Mouse (Mus musculus) heart, postnatal 0 days (tissue): ENCODE data around the gene Asic1. TPM values are rescaled to one million over a fixed set of nuclear protein-coding genes. Genes with fewer than 3 reads are reported as not detected.

Experiments
- ATAC-seq: fragments of 200-750 bp; cut with Nextera tagmentation; 2 replicates; pipeline ENCODE4 v1.8.0; 2017; ENCODE audit warnings: low read depth, moderate number of reproducible peaks, moderate library complexity; ENCODE audit not compliant: insufficient read depth
- DNase-seq: peaks from one replicate; pipeline ENCODE4 v3.0.0-alpha.2; 2016; ENCODE audit warnings: low spot score
- H3K27ac ChIP-seq: fragments of 300-500 bp; sonication (generic); 2 replicates; pipeline ENCODE4 v1.5.1; 2014; ENCODE audit warnings: low read depth, mild to moderate bottlenecking
- H3K27me3 ChIP-seq: fragments of 300-500 bp; sonication (generic); 2 replicates; pipeline ENCODE4 v1.6.1; 2014; ENCODE audit warnings: low read length, mixed read lengths; ENCODE audit not compliant: control insufficient read depth, insufficient read depth
- H3K36me3 ChIP-seq: fragments of 300-500 bp; sonication (generic); replicated peaks from 2 replicates; pipeline ENCODE4 v1.6.1; 2014; ENCODE audit warnings: low read length, mixed read lengths; ENCODE audit not compliant: control insufficient read depth, insufficient read depth
- H3K4me1 ChIP-seq: fragments of 300-500 bp; sonication (generic); 2 replicates; pipeline ENCODE4 v1.6.1; 2014; ENCODE audit warnings: antibody characterized with exemption; ENCODE audit not compliant: control insufficient read depth, insufficient read depth
- H3K4me2 ChIP-seq: fragments of 300-500 bp; sonication (generic); 2 replicates; pipeline ENCODE4 v1.6.1; 2014; ENCODE audit warnings: low read depth, mild to moderate bottlenecking, low read length, moderate library complexity
- H3K4me3 ChIP-seq: fragments of 300-500 bp; sonication (generic); 2 replicates; pipeline ENCODE4 v1.5.1; 2014; ENCODE audit warnings: low read depth, low read length
- H3K9ac ChIP-seq: fragments of 300-500 bp; sonication (generic); replicated peaks from 2 replicates; pipeline ENCODE4 v1.6.1; 2014; ENCODE audit warnings: low read depth, low read length, mixed read lengths
- H3K9me3 ChIP-seq: fragments of 300-500 bp; sonication (generic); replicated peaks from 2 replicates; pipeline ENCODE4 v1.6.1; 2016; ENCODE audit warnings: low read length; ENCODE audit not compliant: control insufficient read depth
- CTCF ChIP-seq: IDR thresholded peaks from 2 replicates; pipeline ENCODE4 v1.5.1; 2016; ENCODE audit warnings: antibody characterized with exemption, control low read depth, low read depth
- EP300 ChIP-seq: IDR thresholded peaks from 2 replicates; pipeline ENCODE4 v1.6.1; 2016; ENCODE audit warnings: antibody characterized with exemption, low read depth
- WGBS: fragments of 180-500 bp; shearing (Covaris S2); extraction: QIAGEN DNeasy Blood & Tissue Kit; methylation state at CpG from one replicate; pipeline ENCODE4 v1.1.7; 2014; 5-methylcytosine and 5-hydroxymethylcytosine counted together
- polyA plus RNA-seq: library from polyadenylated mRNA; unstranded; fragments of >200 nt; fragmentation: Nextera tagmentation; extraction: Ambion mirVana; gene quantifications from 2 replicates; pipeline ENCODE4 v1.2.1, GENCODE M21; 2015
- total RNA-seq: library from RNA; depleted of rRNA; stranded (reverse); fragments of >200 nt; gene quantifications from 2 replicates; pipeline ENCODE4 v1.2.3, GENCODE M21; 2014; ENCODE audit warnings: low replicate concordance

The Asic1 gene
- total and polyA plus RNA-seq, 2 experiments from 2014 or later: 0.11 to 1.3 TPM

DNA sequence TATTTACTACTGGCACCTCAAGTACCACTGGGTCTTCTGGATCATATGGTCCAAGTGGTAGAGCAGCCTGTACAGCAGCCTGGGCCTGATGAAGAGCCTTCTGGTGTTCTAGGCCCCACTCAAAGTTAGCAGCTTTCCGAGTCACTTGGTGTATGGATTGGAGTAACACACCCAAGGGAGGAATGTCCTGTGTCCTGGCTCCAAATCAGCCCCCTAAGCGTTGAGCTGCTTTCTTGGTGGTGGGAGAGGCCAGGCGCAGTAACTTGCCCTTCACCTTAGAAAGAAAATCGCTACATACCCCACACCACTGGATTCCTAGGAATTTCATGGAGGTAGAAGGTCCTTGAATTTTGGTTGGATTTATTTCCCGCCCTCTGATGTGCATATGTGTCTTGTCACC lies 14.0 kb downstream of the Asic1 start:
- no peak overlapping the region for H3K4me3 ChIP-seq
- H3K9me3 ChIP-seq: no peaks in the 10 kb centered on the region
- ATAC-seq (no peak), DNase-seq (no peak)
- no peaks in the 10 kb centered on the region for H3K27me3 ChIP-seq
- H3K27ac ChIP-seq: no peak overlapping the region
- no peaks in the 10 kb centered on the region for H3K4me1 ChIP-seq
- H3K4me2 ChIP-seq: no peak overlapping the region
- no peak for TF ChIP-seq EP300
- no peak for TF ChIP-seq CTCF
- 89% methylated on average over 5 of the region's 5 CpGs for WGBS
- H3K9ac ChIP-seq: no peak overlapping the region
- H3K36me3 ChIP-seq: no peaks in the 10 kb centered on the region

DNA sequence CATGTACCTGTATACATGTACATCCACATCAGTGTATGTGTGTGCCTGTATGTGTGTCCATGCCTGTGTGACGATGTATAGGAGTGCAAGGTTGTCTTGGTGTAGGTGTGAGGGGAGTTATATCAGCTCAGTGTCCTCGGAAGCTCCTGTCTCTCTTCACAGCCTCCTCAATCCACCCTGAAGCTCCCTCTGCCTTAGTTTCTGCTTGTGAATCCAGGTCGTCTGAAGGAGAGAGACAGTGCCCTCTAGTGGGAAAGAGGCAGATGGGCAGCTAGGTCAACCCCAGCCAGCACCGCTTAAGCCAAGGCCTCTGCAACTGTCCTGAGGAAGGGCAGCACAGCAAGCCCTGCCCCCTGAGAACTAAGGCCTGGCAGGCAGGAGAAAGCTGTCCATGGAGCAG lies 18.5 kb downstream of the Asic1 start:
- Histone ChIP-seq H3K36me3 (no peaks in the 10 kb centered on the region), H3K4me1 (no peaks in the 10 kb centered on the region), H3K9ac (no peak overlapping the region), H3K4me3 (no peak overlapping the region), H3K27me3 (0 out of 2 replicates have a peak, but pooled peaks cover 7% of the 10 kb centered on the region), H3K4me2 (no peak overlapping the region), H3K9me3 (no peaks in the 10 kb centered on the region), H3K27ac (no peak overlapping the region)
- ATAC-seq (peak; percentile 49; the same call in 1 of the 2 replicates), DNase-seq (peak; percentile 76)
- peak; percentile 91 for TF ChIP-seq CTCF
- no peak for TF ChIP-seq EP300
- 3% methylated on average over 4 of the region's 4 CpGs for WGBS

DNA sequence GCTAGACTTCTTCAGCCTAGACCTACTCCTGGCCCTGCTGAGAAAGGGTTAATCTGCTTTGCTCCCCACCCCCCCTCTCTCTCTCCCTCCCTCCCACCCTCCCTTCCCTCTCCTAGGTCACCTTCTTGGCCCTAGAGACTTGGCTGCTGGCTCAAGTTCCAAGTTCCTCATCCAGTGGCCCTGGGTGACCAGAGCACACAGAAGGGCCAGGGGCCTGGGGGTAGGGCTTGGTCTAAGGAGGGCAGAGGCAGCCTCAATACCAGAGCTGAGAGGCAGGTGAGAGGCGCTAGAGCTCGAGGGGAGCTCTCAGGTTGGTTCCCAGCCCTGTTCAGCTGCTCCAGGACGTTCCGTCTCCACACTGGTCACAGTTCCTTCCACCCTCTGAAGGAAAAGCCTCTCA lies 20.8 kb downstream of the Asic1 start:
- Histone ChIP-seq H3K36me3 (no peaks in the 10 kb centered on the region), H3K27me3 (0 out of 2 replicates have a peak, but pooled peaks cover 7% of the 10 kb centered on the region), H3K27ac (no peak overlapping the region), H3K9me3 (no peaks in the 10 kb centered on the region), H3K4me2 (no peak overlapping the region), H3K4me3 (no peak overlapping the region), H3K9ac (no peak overlapping the region), H3K4me1 (no peaks in the 10 kb centered on the region)
- WGBS: 24% methylated on average over 4 of the region's 4 CpGs
- TF ChIP-seq CTCF: no peak
- no peak for TF ChIP-seq EP300
- ATAC-seq (no peak), DNase-seq (no peak)

DNA sequence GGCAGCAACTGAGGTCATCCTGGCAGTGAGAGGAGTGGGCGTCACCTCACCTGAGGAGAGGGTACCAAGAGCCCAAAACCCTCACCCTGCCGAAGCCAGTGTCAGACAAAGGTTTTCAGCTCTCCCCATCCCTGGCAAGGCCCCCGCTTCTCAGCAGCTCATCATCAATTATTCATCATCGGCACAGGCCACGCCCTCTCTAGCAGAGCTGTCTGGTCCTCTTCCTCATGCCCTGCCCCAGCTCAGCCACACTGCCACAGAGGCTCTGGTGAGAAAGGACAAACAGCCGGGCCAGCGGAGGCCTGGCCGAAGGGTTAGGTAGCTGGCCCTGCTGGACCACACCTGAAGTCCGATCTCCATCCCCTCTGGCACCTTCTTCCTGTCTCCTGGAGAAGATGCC lies 21.8 kb downstream of the Asic1 start:
- H3K4me2 ChIP-seq: no peak overlapping the region
- WGBS: 57% methylated on average over 9 of the region's 9 CpGs
- H3K27me3 ChIP-seq: peaks cover 14% of the 10 kb centered on the region; the same call in 1 of the 2 replicates

DNA sequence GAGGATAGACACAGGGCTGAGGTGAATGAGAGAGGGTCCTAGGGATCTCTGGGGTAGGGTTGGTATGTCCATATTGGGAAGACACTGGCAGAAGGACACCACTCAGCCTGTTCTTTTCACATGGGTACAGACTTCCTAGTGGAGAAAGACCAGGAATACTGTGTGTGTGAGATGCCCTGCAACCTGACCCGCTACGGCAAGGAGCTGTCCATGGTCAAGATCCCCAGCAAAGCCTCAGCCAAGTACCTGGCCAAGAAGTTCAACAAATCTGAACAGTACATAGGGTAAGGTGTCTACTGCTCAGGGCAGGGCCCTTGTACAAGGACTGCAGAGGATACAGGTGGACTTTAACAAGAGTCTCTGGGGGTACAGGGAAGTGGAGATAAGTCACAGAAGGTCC lies 27.1 kb downstream of the Asic1 start:
- H3K27ac ChIP-seq: no peak overlapping the region
- no peaks in the 10 kb centered on the region for H3K9me3 ChIP-seq
- TF ChIP-seq CTCF: no peak
- no peak for TF ChIP-seq EP300
- DNase-seq: no peak
- H3K36me3 ChIP-seq: no peaks in the 10 kb centered on the region
- peaks cover 8% of the 10 kb centered on the region; the same call in 1 of the 2 replicates for H3K27me3 ChIP-seq
- no peak overlapping the region for H3K4me3 ChIP-seq
- H3K4me2 ChIP-seq: no peak overlapping the region
- H3K9ac ChIP-seq: no peak overlapping the region
- 14% methylated on average over 2 of the region's 2 CpGs for WGBS
- peaks cover 6% of the 10 kb centered on the region; the same call in 1 of the 2 replicates for H3K4me1 ChIP-seq
- ATAC-seq: no peak

More for the DNA sequence above, 21.8 kb downstream of the Asic1 start:
- no peaks in the 10 kb centered on the region for H3K36me3 ChIP-seq
- H3K9me3 ChIP-seq: no peaks in the 10 kb centered on the region
- no peak for DNase-seq
- H3K4me1 ChIP-seq: no peaks in the 10 kb centered on the region
- no peak overlapping the region for H3K27ac ChIP-seq
- H3K4me3 ChIP-seq: no peak overlapping the region
- ATAC-seq: no peak
- TF ChIP-seq CTCF (no peak), EP300 (no peak)
- H3K9ac ChIP-seq: no peak overlapping the region

DNA sequence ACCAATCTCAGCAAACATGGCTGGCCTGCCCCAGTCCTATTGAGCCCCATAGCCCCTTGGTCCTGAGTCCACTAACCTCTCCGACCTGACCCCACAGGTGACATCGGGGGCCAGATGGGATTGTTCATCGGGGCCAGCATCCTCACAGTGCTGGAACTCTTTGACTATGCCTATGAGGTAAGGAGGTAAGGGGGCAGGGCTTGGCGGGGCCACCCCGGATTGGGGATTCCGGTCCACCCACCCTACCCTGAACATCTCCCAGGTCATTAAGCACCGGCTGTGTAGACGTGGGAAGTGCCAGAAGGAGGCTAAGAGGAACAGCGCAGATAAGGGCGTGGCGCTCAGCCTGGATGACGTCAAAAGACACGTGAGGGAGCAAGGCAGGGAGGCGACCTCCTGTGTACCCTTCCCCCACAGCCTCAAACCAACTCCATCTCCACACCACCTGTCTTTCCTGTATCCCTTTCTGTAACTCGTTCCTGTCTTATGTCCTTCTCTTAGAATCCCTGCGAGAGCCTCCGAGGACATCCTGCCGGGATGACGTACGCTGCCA lies 28.4 kb downstream of the Asic1 start:
- H3K27ac ChIP-seq: no peak overlapping the region
- no peak for DNase-seq
- WGBS: 35% methylated on average over 20 of the region's 20 CpGs
- H3K27me3 ChIP-seq: peaks cover 8% of the 10 kb centered on the region; the same call in 1 of the 2 replicates
- H3K36me3 ChIP-seq: no peaks in the 10 kb centered on the region
- H3K4me2 ChIP-seq: no peak overlapping the region
- no peak overlapping the region for H3K4me3 ChIP-seq
- TF ChIP-seq CTCF: no peak
- no peak for TF ChIP-seq EP300
- ATAC-seq: no peak
- peaks cover 16% of the 10 kb centered on the region for H3K4me1 ChIP-seq
- no peaks in the 10 kb centered on the region for H3K9me3 ChIP-seq
- no peak overlapping the region for H3K9ac ChIP-seq
